Mouse (Mus musculus): ENCODE results near the gene Ksr1.

DNA sequence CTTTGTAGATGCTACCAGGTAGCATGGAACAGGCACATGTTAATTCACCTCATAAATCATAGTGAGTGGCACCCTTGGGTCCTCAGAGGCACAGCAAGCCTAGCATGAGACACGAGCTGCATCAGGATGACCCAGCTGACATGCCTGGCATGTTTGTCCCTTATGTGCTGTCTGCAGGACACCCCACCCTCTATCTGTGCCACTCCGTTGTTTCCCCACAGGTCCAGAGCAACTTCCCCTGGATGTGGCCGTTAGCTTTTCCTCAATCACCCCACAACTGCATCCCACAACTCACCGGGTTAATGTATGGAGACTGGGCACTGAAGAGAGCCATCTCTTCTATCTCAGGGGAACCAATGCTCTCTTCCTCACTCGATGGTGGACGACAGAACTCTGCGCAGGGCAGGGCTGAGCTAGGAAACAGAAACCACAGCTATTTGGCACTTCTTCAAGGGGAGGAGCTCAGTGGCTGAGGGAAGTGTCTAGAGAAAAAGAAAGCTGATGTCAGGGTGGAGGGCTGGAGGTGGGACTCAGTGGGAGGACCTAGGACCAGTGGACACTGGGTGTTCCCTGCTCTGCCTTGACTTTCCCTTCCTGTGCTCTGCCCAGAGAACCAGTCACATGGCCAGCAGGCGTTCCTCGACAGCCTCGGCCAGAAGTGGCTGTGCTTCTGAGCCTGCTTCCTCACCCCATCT lies 161.6 kb downstream of the Ksr1 start, which contains the start of gene Lgals9:
- peak; percentile 90 for TF ChIP-seq USF1 (IDR thresholded peaks at IDR 0.05; ENCODE audit: low read depth)
- TF ChIP-seq TCF12 (IDR thresholded peaks at IDR 0.05; ENCODE audit: insufficient read depth, poor library complexity, severe bottlenecking), result no peak
- TF ChIP-seq POLR2AphosphoS2 (IDR thresholded peaks at IDR 0.05; ENCODE audit: insufficient read length, low read depth), result peak; percentile 40
- peak; percentile 78 for TF ChIP-seq POLR2A (IDR thresholded peaks at IDR 0.05; ENCODE audit: insufficient read length, low read depth)
- TF ChIP-seq SRF (IDR thresholded peaks at IDR 0.05; ENCODE audit: control insufficient read depth, insufficient read length, low read depth), result no peak
- TF ChIP-seq MAX (IDR thresholded peaks at IDR 0.05; ENCODE audit: low read depth), result no peak
